Mouse (Mus musculus) ovary, postnatal 36 days (tissue): ENCODE measurements around the gene Lhpp.

Experiments used
- DNase-seq: peaks from one replicate; pipeline ENCODE4 v3.0.0; 2022; ENCODE audit warnings: low spot score, mixed read lengths

Gene Lhpp

GRCm38 (mm10) chr7:132712044-132712708 lies 101.7 kb downstream of the Lhpp start:
- no peak for DNase-seq

GRCm38 (mm10) chr7:132712956-132713355 lies 102.5 kb downstream of the Lhpp start:
- DNase-seq: no peak

GRCm38 (mm10) chr7:132713483-132714126 lies 103.2 kb downstream of the Lhpp start:
- DNase-seq: no peak

- peak; percentile 42 for DNase-seq
Observed at GRCm38 (mm10) chr7:132714236-132714923, 103.9 kb downstream of the Lhpp start.

- no peak for DNase-seq
Observed at GRCm38 (mm10) chr7:132715259-132715658, 104.8 kb downstream of the Lhpp start.

GRCm38 (mm10) chr7:132719570-132719969 lies 109.1 kb downstream of the Lhpp start:
- no peak for DNase-seq

GRCm38 (mm10) chr7:132720562-132720961 lies 110.1 kb downstream of the Lhpp start:
- DNase-seq: no peak

- no peak for DNase-seq
Observed at GRCm38 (mm10) chr7:132722401-132723370, 112.2 kb downstream of the Lhpp start.

- peak; percentile 60 for DNase-seq
Observed at GRCm38 (mm10) chr7:132723906-132724305, 113.5 kb downstream of the Lhpp start.

- no peak for DNase-seq
Observed at GRCm38 (mm10) chr7:132724501-132725062, 114.1 kb downstream of the Lhpp start.

- DNase-seq: no peak
Observed at GRCm38 (mm10) chr7:132726106-132726861, 115.8 kb downstream of the Lhpp start.

GRCm38 (mm10) chr7:132729093-132729831 lies 118.8 kb downstream of the Lhpp start:
- peak; percentile 32 for DNase-seq

- DNase-seq: no peak
Observed at GRCm38 (mm10) chr7:132730510-132730909, 120.1 kb downstream of the Lhpp start.

GRCm38 (mm10) chr7:132731558-132731957 lies 121.1 kb downstream of the Lhpp start:
- no peak for DNase-seq

- DNase-seq: no peak
Observed at GRCm38 (mm10) chr7:132732136-132732789, 121.8 kb downstream of the Lhpp start.

GRCm38 (mm10) chr7:132733521-132733920 lies 123.1 kb downstream of the Lhpp start:
- DNase-seq: peak; percentile 44

- no peak for DNase-seq
Observed at GRCm38 (mm10) chr7:132734222-132734621, 123.8 kb downstream of the Lhpp start.

GRCm38 (mm10) chr7:132735145-132735544 lies 124.7 kb downstream of the Lhpp start:
- peak; percentile 44 for DNase-seq

GRCm38 (mm10) chr7:132736099-132736862 lies 125.8 kb downstream of the Lhpp start:
- DNase-seq: peak; percentile 47
